Mouse (Mus musculus) forebrain, embryonic 15.5 days (tissue): ENCODE measurements at regions not wholly inside any gene's neighbourhood (a gene's known extent, or its start where the extent isn't known, plus 50 kb on each side); places are given as distances from the start of the nearest gene placed in this dataset.

ENCODE experiments used
- ATAC-seq: fragments of 200-750 bp; cut with Nextera tagmentation; replicated peaks from 2 replicates; pipeline ENCODE4 v1.8.0; 2017; ENCODE audit warnings: mild to moderate bottlenecking, moderate TSS enrichment, moderate library complexity
- H3K27ac ChIP-seq: fragments of 300-500 bp; sonication (generic); replicated peaks from 2 replicates; pipeline ENCODE4 v1.5.1; 2015; ENCODE audit warnings: mild to moderate bottlenecking, inconsistent platforms
- H3K27me3 ChIP-seq: fragments of 300-500 bp; sonication (generic); 2 replicates; pipeline ENCODE4 v1.6.1; 2015; ENCODE audit warnings: inconsistent platforms
- H3K36me3 ChIP-seq: fragments of 300-500 bp; sonication (generic); 2 replicates; pipeline ENCODE4 v1.6.1; 2015; ENCODE audit warnings: mild to moderate bottlenecking, inconsistent platforms
- H3K4me1 ChIP-seq: fragments of 300-500 bp; sonication (generic); 2 replicates; pipeline ENCODE4 v1.6.1; 2015; ENCODE audit warnings: inconsistent platforms
- H3K4me2 ChIP-seq: fragments of 300-500 bp; sonication (generic); replicated peaks from 2 replicates; pipeline ENCODE4 v1.6.1; 2015; ENCODE audit warnings: mild to moderate bottlenecking, inconsistent platforms
- H3K4me3 ChIP-seq: fragments of 300-500 bp; sonication (generic); 2 replicates; pipeline ENCODE4 v1.5.1; 2015; ENCODE audit warnings: mild to moderate bottlenecking, inconsistent platforms
- H3K9ac ChIP-seq: fragments of 300-500 bp; sonication (generic); replicated peaks from 2 replicates; pipeline ENCODE4 v1.6.1; 2015; ENCODE audit warnings: mild to moderate bottlenecking, inconsistent platforms
- H3K9me3 ChIP-seq: fragments of 300-500 bp; sonication (generic); 2 replicates; pipeline ENCODE4 v1.6.1; 2016; ENCODE audit warnings: inconsistent platforms
- WGBS: fragments of 180-500 bp; shearing (Covaris S2); methylation state at CpG from one replicate; pipeline ENCODE4 v1.1.7; 2015; ENCODE audit warnings: mixed read lengths; 5-methylcytosine and 5-hydroxymethylcytosine counted together

- peak overlapping the region; percentile 50 for H3K27ac ChIP-seq
- peaks cover 26% of the 10 kb centered on the region for H3K4me1 ChIP-seq
- ATAC-seq: peak; percentile 56
- no peaks in the 10 kb centered on the region for H3K9me3 ChIP-seq
- H3K9ac ChIP-seq: peak overlapping the region; percentile 36; the same call in 1 of the 2 replicates
- H3K36me3 ChIP-seq: no peaks in the 10 kb centered on the region
- H3K4me2 ChIP-seq: peak overlapping the region; percentile 36
- WGBS: 6% methylated on average over 11 of the region's 11 CpGs
- H3K27me3 ChIP-seq: no peaks in the 10 kb centered on the region
- no peak overlapping the region for H3K4me3 ChIP-seq
These were observed 302.2 kb upstream of the Arglu1 start for GRCm38 (mm10) chr8:8992461-8993032.

- no peak overlapping the region for H3K4me3 ChIP-seq
- H3K4me1 ChIP-seq: peaks cover 26% of the 10 kb centered on the region
- no peak overlapping the region for H3K4me2 ChIP-seq
- ATAC-seq: no peak
- H3K9me3 ChIP-seq: no peaks in the 10 kb centered on the region
- no peaks in the 10 kb centered on the region for H3K36me3 ChIP-seq
- no peak overlapping the region for H3K9ac ChIP-seq
- H3K27me3 ChIP-seq: no peaks in the 10 kb centered on the region
- no peak overlapping the region for H3K27ac ChIP-seq
- WGBS: 85% methylated on average over 8 of the region's 8 CpGs
These were observed 300.7 kb upstream of the Arglu1 start for GRCm38 (mm10) chr8:8991026-8991425.

GRCm38 (mm10) chr8:8986068-8986467 lies 295.7 kb upstream of the Arglu1 start:
- Histone ChIP-seq H3K27me3 (no peaks in the 10 kb centered on the region), H3K4me2 (no peak overlapping the region), H3K4me1 (peaks cover 7% of the 10 kb centered on the region), H3K27ac (no peak overlapping the region), H3K9ac (no peak overlapping the region), H3K9me3 (no peaks in the 10 kb centered on the region), H3K4me3 (no peak overlapping the region), H3K36me3 (no peaks in the 10 kb centered on the region)
- no peak for ATAC-seq
- 88% methylated on average over 9 of the region's 9 CpGs for WGBS

GRCm38 (mm10) chr8:8985395-8985794 lies 295.1 kb upstream of the Arglu1 start:
- Histone ChIP-seq H3K9me3 (no peaks in the 10 kb centered on the region), H3K27me3 (no peaks in the 10 kb centered on the region), H3K4me2 (no peak overlapping the region), H3K27ac (no peak overlapping the region), H3K36me3 (no peaks in the 10 kb centered on the region), H3K4me3 (no peak overlapping the region), H3K4me1 (peaks cover 7% of the 10 kb centered on the region), H3K9ac (no peak overlapping the region)
- 88% methylated on average over 13 of the region's 13 CpGs for WGBS
- ATAC-seq: no peak

- Histone ChIP-seq H3K4me3 (no peak overlapping the region), H3K27ac (no peak overlapping the region), H3K36me3 (no peaks in the 10 kb centered on the region), H3K9me3 (no peaks in the 10 kb centered on the region), H3K27me3 (no peaks in the 10 kb centered on the region), H3K4me2 (no peak overlapping the region), H3K4me1 (peaks cover 7% of the 10 kb centered on the region), H3K9ac (no peak overlapping the region)
- peak; percentile 51 for ATAC-seq
- WGBS: 37% methylated on average over 11 of the region's 11 CpGs
These were observed 294.5 kb upstream of the Arglu1 start for GRCm38 (mm10) chr8:8984829-8985251.

GRCm38 (mm10) chr8:8984159-8984828 lies 294.0 kb upstream of the Arglu1 start:
- peaks cover 7% of the 10 kb centered on the region for H3K4me1 ChIP-seq
- H3K9ac ChIP-seq: no peak overlapping the region
- no peak overlapping the region for H3K4me2 ChIP-seq
- no peaks in the 10 kb centered on the region for H3K9me3 ChIP-seq
- no peaks in the 10 kb centered on the region for H3K36me3 ChIP-seq
- no peak overlapping the region for H3K27ac ChIP-seq
- peak; percentile 57 for ATAC-seq
- WGBS: 16% methylated on average over 13 of the region's 13 CpGs
- H3K4me3 ChIP-seq: no peak overlapping the region
- no peaks in the 10 kb centered on the region for H3K27me3 ChIP-seq

- H3K4me3 ChIP-seq: no peak overlapping the region
- no peaks in the 10 kb centered on the region for H3K9me3 ChIP-seq
- no peak for ATAC-seq
- no peak overlapping the region for H3K4me2 ChIP-seq
- peaks cover 7% of the 10 kb centered on the region for H3K4me1 ChIP-seq
- H3K36me3 ChIP-seq: no peaks in the 10 kb centered on the region
- no peak overlapping the region for H3K27ac ChIP-seq
- 72% methylated on average over 5 of the region's 5 CpGs for WGBS
- no peak overlapping the region for H3K9ac ChIP-seq
- no peaks in the 10 kb centered on the region for H3K27me3 ChIP-seq
These were observed 292.9 kb upstream of the Arglu1 start for GRCm38 (mm10) chr8:8983133-8983661.

GRCm38 (mm10) chr8:8978969-8979368 lies 288.6 kb upstream of the Arglu1 start:
- no peaks in the 10 kb centered on the region for H3K36me3 ChIP-seq
- H3K9ac ChIP-seq: no peak overlapping the region
- H3K27me3 ChIP-seq: no peaks in the 10 kb centered on the region
- H3K4me2 ChIP-seq: no peak overlapping the region
- no peaks in the 10 kb centered on the region; the same call in 1 of the 2 replicates for H3K4me1 ChIP-seq
- no peak for ATAC-seq
- WGBS: 56% methylated on average over 1 of the region's 1 CpGs
- no peak overlapping the region for H3K4me3 ChIP-seq
- H3K27ac ChIP-seq: no peak overlapping the region
- H3K9me3 ChIP-seq: no peaks in the 10 kb centered on the region

GRCm38 (mm10) chr8:8973769-8974168 lies 283.4 kb upstream of the Arglu1 start:
- no peaks in the 10 kb centered on the region for H3K9me3 ChIP-seq
- H3K4me2 ChIP-seq: no peak overlapping the region
- no peaks in the 10 kb centered on the region for H3K36me3 ChIP-seq
- H3K4me3 ChIP-seq: no peak overlapping the region
- no peaks in the 10 kb centered on the region for H3K4me1 ChIP-seq
- no peak overlapping the region for H3K27ac ChIP-seq
- H3K9ac ChIP-seq: no peak overlapping the region
- no peak for ATAC-seq
- 67% methylated on average over 6 of the region's 6 CpGs for WGBS
- H3K27me3 ChIP-seq: no peaks in the 10 kb centered on the region

GRCm38 (mm10) chr8:8973334-8973733 lies 283.0 kb upstream of the Arglu1 start:
- H3K9me3 ChIP-seq: no peaks in the 10 kb centered on the region
- no peaks in the 10 kb centered on the region for H3K4me1 ChIP-seq
- H3K9ac ChIP-seq: no peak overlapping the region
- H3K4me2 ChIP-seq: no peak overlapping the region
- no peak for ATAC-seq
- no peaks in the 10 kb centered on the region for H3K36me3 ChIP-seq
- no peaks in the 10 kb centered on the region for H3K27me3 ChIP-seq
- no peak overlapping the region for H3K4me3 ChIP-seq
- H3K27ac ChIP-seq: no peak overlapping the region
- 71% methylated on average over 6 of the region's 6 CpGs for WGBS

GRCm38 (mm10) chr8:8970776-8971175 lies 280.5 kb upstream of the Arglu1 start:
- 92% methylated on average over 5 of the region's 5 CpGs for WGBS
- no peak overlapping the region for H3K4me3 ChIP-seq
- no peak for ATAC-seq
- no peaks in the 10 kb centered on the region for H3K36me3 ChIP-seq
- no peak overlapping the region for H3K4me2 ChIP-seq
- H3K9ac ChIP-seq: no peak overlapping the region
- no peaks in the 10 kb centered on the region for H3K27me3 ChIP-seq
- no peak overlapping the region for H3K27ac ChIP-seq
- no peaks in the 10 kb centered on the region for H3K4me1 ChIP-seq
- H3K9me3 ChIP-seq: no peaks in the 10 kb centered on the region

GRCm38 (mm10) chr8:8970346-8970745 lies 280.0 kb upstream of the Arglu1 start:
- H3K27me3 ChIP-seq: no peaks in the 10 kb centered on the region
- H3K27ac ChIP-seq: no peak overlapping the region
- no peak overlapping the region for H3K4me2 ChIP-seq
- no peak for ATAC-seq
- no peaks in the 10 kb centered on the region for H3K9me3 ChIP-seq
- no peak overlapping the region for H3K4me3 ChIP-seq
- 85% methylated on average over 5 of the region's 5 CpGs for WGBS
- H3K4me1 ChIP-seq: no peaks in the 10 kb centered on the region
- no peak overlapping the region for H3K9ac ChIP-seq
- H3K36me3 ChIP-seq: no peaks in the 10 kb centered on the region
